Mouse (Mus musculus): Measurements from ENCODE around the gene Hs3st5.

DNA sequence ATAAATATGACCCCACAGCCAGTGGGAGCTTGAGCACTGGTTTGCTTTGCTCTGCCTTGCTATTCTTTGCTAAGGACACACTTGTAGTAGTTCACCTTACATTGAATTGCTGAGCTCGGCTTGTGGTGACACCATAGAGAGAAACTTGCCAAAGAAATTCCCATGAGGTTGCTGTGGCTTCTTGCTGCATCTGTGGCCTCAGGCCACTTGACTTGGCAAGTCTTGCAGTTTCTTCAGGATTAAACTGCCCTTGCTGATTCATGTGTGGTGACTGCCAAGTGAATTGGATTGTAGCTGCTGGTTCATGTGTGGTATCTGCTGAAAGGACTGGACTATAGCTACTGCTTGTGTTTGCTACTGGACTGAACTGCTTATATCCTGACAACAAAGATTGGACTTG, 13.0 kb upstream of the Hs3st5 start:
- no peak for TF ChIP-seq CTCF (IDR thresholded peaks at IDR 0.05; ENCODE audit: insufficient read depth, low read depth, low read length)
- TF ChIP-seq POLR2A (IDR thresholded peaks at IDR 0.05; ENCODE audit: insufficient read depth, low read depth, low read length) = no peak
